Mouse (Mus musculus) spleen, adult 18-20 months (tissue): Measurements from ENCODE around the gene Vmn1r189.
"Not testable (repeated sequence)": the region's sequence is repeated elsewhere in the genome, so short reads cannot be mapped to it uniquely, and the experiment has no call there.

Source experiments
- DNase-seq, 2 experiments: peaks; one replicate each; pipeline ENCODE4 v3.0.0; 2022; ENCODE audit warnings: mixed read lengths in 2 of 2

Gene Vmn1r189

GRCm38 (mm10) chr13:22105724-22106123, at the start of gene Vmn1r189:
Gene Vmn1r189, minus strand, starts transcription at chr13:22105824.
- DNase-seq, result not testable (repeated sequence)

DNA sequence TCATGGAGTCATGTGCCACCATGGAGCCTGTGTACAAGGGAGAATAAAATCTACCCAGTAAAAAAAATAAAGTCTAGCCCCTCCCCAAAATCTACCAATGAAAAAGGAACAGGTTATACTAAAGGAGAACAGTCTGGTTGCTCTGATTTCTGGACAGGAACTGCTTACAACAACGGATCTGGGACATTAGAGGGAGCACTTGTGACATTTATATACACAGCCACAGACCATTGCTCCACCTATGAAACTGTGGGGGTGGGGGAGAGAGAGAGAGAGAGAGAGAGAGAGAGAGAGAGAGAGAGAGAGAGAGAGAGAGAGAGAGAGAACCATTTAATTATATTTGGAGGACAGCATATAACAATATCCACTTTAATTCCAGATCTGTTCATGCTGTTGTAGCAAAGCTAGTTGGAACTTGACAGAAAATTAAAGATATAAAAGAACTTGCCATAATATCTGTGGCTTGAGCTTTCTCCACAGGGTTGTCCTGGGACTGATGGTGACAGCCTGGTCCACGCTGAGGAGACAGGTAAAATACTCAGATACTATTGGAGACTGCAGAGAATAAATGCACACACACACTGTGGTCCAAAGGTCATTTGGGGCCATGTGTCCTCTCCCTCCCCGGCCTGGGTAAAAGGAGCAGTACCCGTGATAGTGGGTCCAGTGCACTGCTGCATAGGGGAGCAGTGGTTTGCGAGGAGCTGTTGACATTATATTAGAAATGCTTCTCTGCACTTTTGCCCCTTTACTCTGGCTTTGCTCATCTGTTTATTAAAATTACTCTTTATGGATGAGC, 31.1 kb upstream of the Vmn1r189 start:
- not testable (repeated sequence) for DNase-seq

GRCm38 (mm10) chr13:22084140-22084539, 21.5 kb downstream of the Vmn1r189 start, which contains the start of gene Vmn1r188:
Gene Vmn1r188, plus strand, starts transcription at chr13:22084440.
- DNase-seq, result not testable (repeated sequence)

DNA sequence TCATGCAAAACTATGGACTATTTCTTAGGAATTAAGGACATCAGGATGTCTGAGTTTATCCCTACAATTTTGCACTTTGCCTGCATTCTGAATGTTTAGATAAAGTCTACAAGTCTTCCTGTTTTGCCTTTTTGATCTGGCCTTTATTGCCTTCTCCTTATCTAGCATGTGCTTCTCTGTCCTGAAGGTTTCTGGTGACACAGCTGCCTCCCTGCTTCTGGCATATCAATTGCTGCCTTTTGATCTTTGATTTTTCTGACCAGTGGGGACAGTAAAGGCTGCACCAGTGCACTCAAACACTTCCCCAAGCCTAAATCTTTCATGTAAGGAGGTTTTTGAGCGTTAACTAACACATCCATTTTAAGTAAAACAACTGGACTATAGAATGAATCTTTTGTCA, 42.2 kb downstream of the Vmn1r189 start:
- no peak for DNase-seq

DNA sequence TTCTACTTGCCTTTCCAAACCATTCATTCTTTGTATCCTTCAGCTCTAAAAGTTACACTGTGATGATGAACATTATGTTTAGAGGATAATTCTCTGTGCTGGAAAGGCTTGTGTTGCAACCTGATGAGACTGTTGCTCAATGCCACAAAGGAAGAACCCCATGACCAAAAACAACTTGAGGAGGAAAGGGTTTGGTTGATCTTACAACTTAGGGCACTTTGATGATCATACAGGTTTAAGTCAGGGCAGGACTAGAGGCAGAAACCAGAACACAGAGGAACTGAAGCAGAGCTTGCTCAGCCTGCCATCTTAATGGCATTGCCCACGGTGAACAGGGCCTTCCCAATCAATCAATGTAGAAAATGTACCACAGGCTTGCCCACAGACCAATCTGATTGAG, 44.2 kb downstream of the Vmn1r189 start:
- no peak for DNase-seq

DNA sequence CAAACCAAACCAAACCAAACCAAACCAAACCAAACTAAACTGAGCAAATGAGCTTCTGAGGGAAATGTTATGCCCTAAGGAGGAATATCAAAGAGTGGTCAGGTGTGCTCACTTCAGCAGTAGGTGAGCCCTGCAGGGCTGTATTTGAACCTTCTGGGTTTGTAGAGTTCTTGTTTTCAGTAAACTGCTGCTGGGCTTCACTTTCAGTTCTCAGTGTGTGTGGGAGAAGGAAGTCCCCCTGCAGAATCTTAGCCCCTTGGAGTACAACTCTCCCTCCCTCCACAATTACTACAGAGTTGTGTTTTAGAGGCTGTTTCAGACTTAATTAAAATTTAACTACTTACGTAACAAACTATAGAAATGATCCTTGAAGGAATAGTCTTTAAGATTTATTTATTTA, 51.9 kb downstream of the Vmn1r189 start:
- DNase-seq, result no peak

- DNase-seq, result no peak
Observed at GRCm38 (mm10) chr13:22051523-22051859, 54.1 kb downstream of the Vmn1r189 start.

DNA sequence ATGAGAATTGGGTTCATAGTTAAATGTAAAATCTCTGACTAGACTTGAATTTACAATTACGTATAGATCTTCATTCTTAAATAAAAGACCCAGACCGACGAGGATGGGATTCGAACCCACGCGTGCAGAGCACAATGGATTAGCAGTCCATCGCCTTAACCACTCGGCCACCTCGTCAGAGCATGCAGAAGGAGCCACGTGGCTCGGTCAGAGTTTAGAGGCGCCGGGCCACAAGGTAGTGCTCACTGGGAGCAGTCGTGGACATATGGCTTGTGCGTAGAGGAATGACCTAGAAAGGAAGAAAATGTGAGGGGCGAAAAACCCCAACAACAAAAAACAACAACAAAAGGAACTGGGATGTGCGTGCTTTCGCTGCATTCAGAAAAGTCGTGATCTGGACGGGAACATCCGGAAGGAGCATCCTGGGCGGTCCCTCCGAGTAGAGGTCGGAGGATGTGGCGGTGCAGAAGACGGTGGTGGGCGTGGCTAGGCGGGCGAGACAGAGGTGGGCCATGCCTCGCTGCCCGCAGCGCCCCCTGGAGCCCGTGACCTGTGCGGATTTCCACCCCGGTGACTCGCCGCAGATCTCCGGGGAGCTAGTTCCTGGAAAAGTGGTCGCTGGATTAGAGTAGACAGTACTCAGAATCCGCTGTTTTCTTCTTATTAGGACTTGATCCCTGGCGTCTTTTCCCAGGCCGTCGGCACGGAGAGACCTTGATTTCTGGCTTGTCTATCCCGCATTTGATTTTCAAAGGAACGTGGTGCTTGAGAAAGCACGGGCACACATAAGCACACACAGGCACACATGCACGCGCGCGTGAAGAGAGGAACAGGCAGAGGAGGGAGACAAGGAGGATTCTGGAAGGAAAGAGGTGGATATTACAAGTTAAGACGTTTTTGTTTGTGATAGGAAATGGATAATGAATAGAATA, 54.8 kb downstream of the Vmn1r189 start:
- DNase-seq, result peak; percentile 90 to 94
